Mouse (Mus musculus) bone marrow, adult 2 months (tissue): Measurements from ENCODE around the gene Jhy.

Source experiments
- CTCF ChIP-seq: fragments of 200-500 bp; IDR thresholded peaks from 2 replicates; pipeline ENCODE4 v1.5.1; 2011; ENCODE audit warnings: low read length, control low read depth; ENCODE audit not compliant: control insufficient read depth, insufficient read depth
- POLR2A ChIP-seq: fragments of 200-500 bp; IDR thresholded peaks from 2 replicates; pipeline ENCODE4 v1.6.1; 2011; ENCODE audit warnings: low read depth, mild to moderate bottlenecking, control low read depth, low read length, borderline replicate concordance; ENCODE audit not compliant: control insufficient read depth

- no peak for TF ChIP-seq CTCF
- no peak for TF ChIP-seq POLR2A
Observed at GRCm38 (mm10) chr9:40927351-40927980, 36.5 kb downstream of the Jhy start.
